Mouse (Mus musculus): ENCODE measurements around the gene Usp22. TPM values are rescaled to one million over a fixed set of nuclear protein-coding genes. Genes with fewer than 3 reads are reported as not detected.

Usp22 gene
- polyA plus RNA-seq (2015; fragmentation: Nextera tagmentation; extraction: Ambion mirVana): 28.5 and 31.9 TPM in 2 replicates

GRCm38 (mm10) chr11:61174821-61175658 lies at the start of gene Usp22:
TSS of gene Usp22 (minus strand) at chr11:61175055.

GRCm38 (mm10) chr11:61207487-61208246 lies 32.8 kb upstream of the Usp22 start, which contains the start of gene Aldh3a1:
TSS of gene Aldh3a1 (plus strand) at chr11:61207537.

GRCm38 (mm10) chr11:61126606-61127355 lies 48.1 kb downstream of the Usp22 start, which contains the start of gene Tnfrsf13b:
TSS of gene Tnfrsf13b (plus strand) at chr11:61126755.

Other genes starting within 250 kb of the Usp22 start
- 63.7 and 71.7 TPM in 2 replicates for gene Map2k3, start 243.0 kb downstream of the Usp22 start, polyA plus RNA-seq (2015; fragmentation: Nextera tagmentation; extraction: Ambion mirVana)
- gene Kcnj12, start 152.5 kb downstream of the Usp22 start, polyA plus RNA-seq (2015; fragmentation: Nextera tagmentation; extraction: Ambion mirVana): 9.9 and 11.5 TPM in 2 replicates
- gene Tnfrsf13b, start 48.3 kb downstream of the Usp22 start, polyA plus RNA-seq (2015; fragmentation: Nextera tagmentation; extraction: Ambion mirVana): 1.3 and 2.8 TPM in 2 replicates
- gene Aldh3a1, start 32.5 kb upstream of the Usp22 start, polyA plus RNA-seq (2015; fragmentation: Nextera tagmentation; extraction: Ambion mirVana): 0.12 and 0.32 TPM in 2 replicates
- gene Aldh3a2, start 92.4 kb upstream of the Usp22 start, polyA plus RNA-seq (2015; fragmentation: Nextera tagmentation; extraction: Ambion mirVana): 14.6 and 17.4 TPM in 2 replicates
- not detected in 2 replicates for gene Slc47a2, start 167.8 kb upstream of the Usp22 start, polyA plus RNA-seq (2015; fragmentation: Nextera tagmentation; extraction: Ambion mirVana)
- 7.1 TPM in 2 replicates for gene Slc47a1, start 203.3 kb upstream of the Usp22 start, polyA plus RNA-seq (2015; fragmentation: Nextera tagmentation; extraction: Ambion mirVana)

Measured in skeletal muscle tissue, postnatal 0 days (tissue).